Comparison of ENCODE assay signal across 10 mouse cellular contexts in genomic region chr19:3942986-3943735, GRCm38 (mm10). TPM values are rescaled to one million over a fixed set of nuclear protein-coding genes. Genes with fewer than 3 reads are reported as not detected.
DNase-seq lines count a peak whose midpoint lies in the region; ATAC-seq and TF ChIP-seq lines count a peak whose summit lies in the region.
"Had no signal": no experiment of that assay in that cellular context is flagged by ENCODE, and none has a peak within 500 bp of the region (broad histone marks: within the 10 kb centered on the region; RNA-seq: fewer than 3 reads in every experiment).

No protein-coding gene starts in this region.

- DNase-seq in embryo, embryonic 10 days (ENCODE audit: low spot score), result peak; percentile 30
- DNase-seq in embryo, embryonic 9.5 days (ENCODE audit: extremely low spot score), result no peak
- peak; percentile 70 for DNase-seq in c-Kit-positive CD71-positive TER-119-negative erythroid progenitor cells, embryonic 14.5 days (ENCODE audit: low read depth)
- peak; percentile 63 for DNase-seq in kidney, adult 18-20 months
- DNase-seq in lung, embryonic 14.5 days, result peak; percentile 38
- peak; percentile 81 for DNase-seq in stomach, postnatal 0 days (ENCODE audit: low spot score)
- DNase-seq in urinary bladder, postnatal 10 days (ENCODE audit: low spot score), result no peak
- DNase-seq in right cerebral cortex, postnatal 14 days, result no peak

- TF ChIP-seq CTCF in lung, embryonic 14.5 days (IDR thresholded peaks at IDR 0.05; ENCODE audit: low read depth), result no peak
- no peak for TF ChIP-seq CTCF in stomach, postnatal 0 days (IDR thresholded peaks at IDR 0.05; ENCODE audit: low read depth)

- H3K4me1 ChIP-seq in lung, embryonic 14.5 days (ENCODE audit: insufficient read depth), result no peaks in the 10 kb centered on the region
- no peaks in the 10 kb centered on the region for H3K4me1 ChIP-seq in stomach, postnatal 0 days (replicated peaks; ENCODE audit: control insufficient read depth, insufficient read depth)

- no peak overlapping the region for H3K27ac ChIP-seq in lung, embryonic 14.5 days (ENCODE audit: low read depth)
- no peak overlapping the region for H3K27ac ChIP-seq in stomach, postnatal 0 days (replicated peaks)
- H3K27ac ChIP-seq: macrophage had no signal

- no peaks in the 10 kb centered on the region for H3K27me3 ChIP-seq in lung, embryonic 14.5 days (ENCODE audit: insufficient read depth, low read length)
- H3K27me3 ChIP-seq in stomach, postnatal 0 days (ENCODE audit: control insufficient read depth, insufficient read depth, low read length), result no peaks in the 10 kb centered on the region

- no peaks in the 10 kb centered on the region for H3K36me3 ChIP-seq in lung, embryonic 14.5 days (ENCODE audit: insufficient read depth)
- H3K36me3 ChIP-seq in stomach, postnatal 0 days (ENCODE audit: control insufficient read depth, insufficient read depth, low read length), result no peaks in the 10 kb centered on the region

- H3K9ac ChIP-seq in lung, embryonic 14.5 days, result no peak overlapping the region
- H3K9ac ChIP-seq in stomach, postnatal 0 days (ENCODE audit: low read length), result no peak overlapping the region

- no peak for TF ChIP-seq EP300 in stomach, postnatal 0 days (optimal IDR thresholded peaks at IDR 0.05)

- H3K4me2 ChIP-seq in lung, embryonic 14.5 days, result peak overlapping the region; percentile 45; the same call in 1 of the 2 replicates
- H3K4me2 ChIP-seq in stomach, postnatal 0 days (replicated peaks; ENCODE audit: low read depth), result peak overlapping the region; percentile 37

- no peaks in the 10 kb centered on the region for H3K9me3 ChIP-seq in lung, embryonic 14.5 days (ENCODE audit: low read depth, low read length)
- H3K9me3 ChIP-seq in stomach, postnatal 0 days (ENCODE audit: control insufficient read depth, low read length), result no peaks in the 10 kb centered on the region

- 17% methylated on average over 27 of the region's 27 CpGs for WGBS in lung, embryonic 14.5 days
- 20% methylated on average over 27 of the region's 27 CpGs for WGBS in stomach, postnatal 0 days

- no peak; the same call in 1 of the 2 replicates for ATAC-seq in lung, embryonic 14.5 days (ENCODE audit: insufficient read depth)
- peak; percentile 81 for ATAC-seq in stomach, postnatal 0 days (ENCODE audit: low FRiP score, low TSS enrichment)

- H3K4me3 ChIP-seq in lung, embryonic 14.5 days (ENCODE audit: low read depth, low read length), result no peak overlapping the region
- no peak overlapping the region for H3K4me3 ChIP-seq in stomach, postnatal 0 days (ENCODE audit: low read depth, low read length)

RNA-seq across cellular contexts. Expression of gene Unc93b1, which starts 8.2 kb away (rescaled TPM):
- 13.3 and 14.8 TPM in 2 replicates for polyA plus RNA-seq in lung, embryonic 14.5 days (2014; fragmentation: Nextera tagmentation; extraction: Ambion mirVana)
- 17.4 and 19.7 TPM in 2 replicates for polyA plus RNA-seq in stomach, postnatal 0 days (2015; fragmentation: Nextera tagmentation; extraction: Ambion mirVana)

RNA-seq across cellular contexts. Expression of gene Aldh3b1, which starts 13.6 kb away (rescaled TPM):
- polyA plus RNA-seq in lung, embryonic 14.5 days (2014; fragmentation: Nextera tagmentation; extraction: Ambion mirVana), result 3.0 and 3.6 TPM in 2 replicates
- polyA plus RNA-seq in stomach, postnatal 0 days (2015; fragmentation: Nextera tagmentation; extraction: Ambion mirVana), result 1.8 and 2.2 TPM in 2 replicates

RNA-seq across cellular contexts. Expression of gene Aldh3b3, which starts 15.3 kb away (rescaled TPM):
- not detected in 2 replicates for polyA plus RNA-seq in lung, embryonic 14.5 days (2014; fragmentation: Nextera tagmentation; extraction: Ambion mirVana)
- 1.1 TPM in 2 replicates for polyA plus RNA-seq in stomach, postnatal 0 days (2015; fragmentation: Nextera tagmentation; extraction: Ambion mirVana)
- polyA plus RNA-seq: C2C12, macrophage had no signal

RNA-seq across cellular contexts. Expression of gene Aldh3b2, which starts 29.0 kb away (rescaled TPM):
- polyA plus RNA-seq in lung, embryonic 14.5 days (2014; fragmentation: Nextera tagmentation; extraction: Ambion mirVana), result 0.62 and 1.0 TPM in 2 replicates
- 75.8 and 84.1 TPM in 2 replicates for polyA plus RNA-seq in stomach, postnatal 0 days (2015; fragmentation: Nextera tagmentation; extraction: Ambion mirVana)
- polyA plus RNA-seq: C2C12, macrophage had no signal

RNA-seq across cellular contexts. Expression of gene Ndufs8, which starts 30.6 kb away (rescaled TPM):
- 326 and 335 TPM in 2 replicates for polyA plus RNA-seq in lung, embryonic 14.5 days (2014; fragmentation: Nextera tagmentation; extraction: Ambion mirVana)
- 277 and 284 TPM in 2 replicates for polyA plus RNA-seq in stomach, postnatal 0 days (2015; fragmentation: Nextera tagmentation; extraction: Ambion mirVana)

Comparison
In these comparisons a context has a peak if more than half of its experiments do, and no peak if none do; other contexts are left out.
1. DNase-seq: peak in embryo, embryonic 10 days (single experiment), c-Kit-positive CD71-positive TER-119-negative erythroid progenitor cells, embryonic 14.5 days (single experiment), kidney, adult 18-20 months (single experiment), lung, embryonic 14.5 days (single experiment) and stomach, postnatal 0 days (single experiment); none in embryo, embryonic 9.5 days (single experiment), urinary bladder, postnatal 10 days (single experiment) and right cerebral cortex, postnatal 14 days (single experiment).